Mouse (Mus musculus): ENCODE measurements around the gene Tmem200a.

Tmem200a gene

DNA sequence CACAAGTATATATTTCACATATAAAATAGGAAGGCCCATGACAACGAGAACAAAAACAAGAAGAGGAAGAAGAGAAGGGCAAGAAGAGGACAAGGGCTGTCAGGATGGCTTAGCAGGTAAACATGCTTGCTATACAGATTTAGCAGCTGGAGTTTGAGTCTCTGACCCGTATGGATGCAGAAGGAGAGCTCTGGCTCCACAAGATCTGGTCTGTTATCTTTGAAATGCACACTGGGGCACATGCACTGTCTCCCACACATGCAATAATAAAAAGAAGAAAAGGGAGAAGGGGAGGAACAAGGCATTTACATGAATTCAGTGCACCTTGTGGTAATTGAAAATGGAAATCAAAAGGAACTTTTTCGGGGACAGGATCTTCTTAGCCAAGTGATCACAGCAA, 60.1 kb downstream of the Tmem200a start:
- Histone ChIP-seq H3K36me3 (ENCODE audit: control insufficient read depth, insufficient read depth, low read length, poor library complexity, severe bottlenecking) (no peaks in the 10 kb centered on the region), H3K27me3 (ENCODE audit: control insufficient read depth, insufficient read depth, low read length, poor library complexity, severe bottlenecking) (no peaks in the 10 kb centered on the region)
- no peak for DNase-seq (ENCODE audit: low read depth, low spot score)

DNA sequence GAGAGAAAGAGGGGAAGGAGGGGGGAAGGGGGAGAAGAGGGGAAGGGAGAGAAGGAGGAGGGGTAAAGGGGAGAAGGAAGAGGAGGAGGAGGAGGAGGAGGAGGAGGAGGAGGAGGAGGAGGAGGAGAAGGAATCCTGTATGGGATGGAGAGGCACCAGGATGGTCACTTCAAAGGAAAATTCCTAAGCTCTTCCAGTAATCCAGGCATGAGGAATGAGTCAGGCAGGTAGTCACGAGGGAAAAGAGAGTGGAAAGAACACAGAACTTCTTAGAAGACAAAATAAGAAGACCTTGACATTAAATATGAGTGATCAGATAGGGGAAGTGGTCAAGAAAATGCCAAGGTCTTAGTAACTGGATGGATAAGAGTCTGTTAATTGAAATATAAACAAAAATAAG, 64.6 kb downstream of the Tmem200a start:
- H3K36me3 ChIP-seq (ENCODE audit: control insufficient read depth, insufficient read depth, low read length, poor library complexity, severe bottlenecking): no peaks in the 10 kb centered on the region
- DNase-seq (ENCODE audit: low read depth, low spot score): no peak
- no peaks in the 10 kb centered on the region for H3K27me3 ChIP-seq (ENCODE audit: control insufficient read depth, insufficient read depth, low read length, poor library complexity, severe bottlenecking)

DNA sequence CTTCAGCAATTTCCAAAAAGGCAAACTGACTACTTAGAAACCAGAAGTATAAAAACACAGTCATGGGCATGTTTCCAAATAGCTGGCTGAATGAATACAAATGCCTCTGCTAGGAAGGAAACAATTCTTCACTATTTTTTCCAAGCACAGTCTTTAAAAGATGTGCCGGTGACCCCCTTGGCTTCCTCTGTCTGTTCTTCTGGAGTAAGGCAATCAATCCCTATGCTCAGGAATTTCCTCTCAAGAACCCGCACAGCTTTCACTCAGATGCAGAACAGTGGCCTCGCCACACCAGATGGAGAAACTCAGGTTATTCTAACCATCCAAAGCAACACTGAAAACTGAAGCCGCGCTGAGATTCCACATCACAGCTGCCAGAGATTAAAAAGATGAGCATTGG, 69.9 kb downstream of the Tmem200a start:
- no peak for DNase-seq (ENCODE audit: low read depth, low spot score)
- H3K27me3 ChIP-seq (ENCODE audit: control insufficient read depth, insufficient read depth, low read length, poor library complexity, severe bottlenecking): no peaks in the 10 kb centered on the region
- H3K36me3 ChIP-seq (ENCODE audit: control insufficient read depth, insufficient read depth, low read length, poor library complexity, severe bottlenecking): no peaks in the 10 kb centered on the region

DNA sequence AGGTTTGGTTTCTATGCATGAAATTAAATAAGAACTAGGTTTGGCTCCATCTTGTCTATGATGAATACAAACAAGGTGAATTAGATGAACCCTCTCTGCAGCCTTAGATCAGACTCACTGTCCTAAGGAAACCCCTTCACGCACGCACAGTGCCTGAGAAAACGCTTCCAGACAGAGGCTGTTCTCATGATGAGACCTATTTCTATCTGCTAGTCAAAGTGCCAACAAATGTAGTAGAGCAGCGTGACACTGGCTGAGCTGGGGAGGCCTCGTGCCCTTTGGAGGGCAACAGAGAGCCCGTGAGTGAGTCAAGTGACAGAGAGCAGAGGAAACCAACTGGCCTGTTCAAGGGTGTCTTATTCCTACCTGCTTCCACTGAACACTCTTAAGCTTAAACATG, 73.4 kb downstream of the Tmem200a start:
- no peaks in the 10 kb centered on the region for H3K27me3 ChIP-seq (ENCODE audit: control insufficient read depth, insufficient read depth, low read length, poor library complexity, severe bottlenecking)
- no peaks in the 10 kb centered on the region for H3K36me3 ChIP-seq (ENCODE audit: control insufficient read depth, insufficient read depth, low read length, poor library complexity, severe bottlenecking)
- DNase-seq (ENCODE audit: low read depth, low spot score): no peak

DNA sequence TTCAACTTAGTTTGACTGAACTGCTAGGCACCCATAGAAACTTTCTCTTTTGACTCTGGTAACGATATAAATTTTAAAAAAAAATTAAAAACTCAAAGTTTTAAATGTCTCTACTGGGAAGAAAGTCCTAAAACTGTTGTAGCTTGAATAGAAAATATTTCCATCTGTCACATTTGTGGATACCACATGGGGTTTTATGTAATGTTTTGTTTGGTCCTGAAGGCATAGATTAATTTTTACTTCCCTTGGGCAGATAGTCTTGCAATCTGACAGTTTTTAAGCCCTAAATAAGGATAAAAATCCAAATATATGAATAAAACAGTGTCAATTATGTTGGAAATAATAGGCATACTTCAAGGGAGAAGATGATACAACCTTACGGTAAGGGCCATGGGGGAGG, 78.0 kb downstream of the Tmem200a start:
- no peaks in the 10 kb centered on the region for H3K27me3 ChIP-seq (ENCODE audit: control insufficient read depth, insufficient read depth, low read length, poor library complexity, severe bottlenecking)
- DNase-seq (ENCODE audit: low read depth, low spot score): no peak
- no peaks in the 10 kb centered on the region for H3K36me3 ChIP-seq (ENCODE audit: control insufficient read depth, insufficient read depth, low read length, poor library complexity, severe bottlenecking)

DNA sequence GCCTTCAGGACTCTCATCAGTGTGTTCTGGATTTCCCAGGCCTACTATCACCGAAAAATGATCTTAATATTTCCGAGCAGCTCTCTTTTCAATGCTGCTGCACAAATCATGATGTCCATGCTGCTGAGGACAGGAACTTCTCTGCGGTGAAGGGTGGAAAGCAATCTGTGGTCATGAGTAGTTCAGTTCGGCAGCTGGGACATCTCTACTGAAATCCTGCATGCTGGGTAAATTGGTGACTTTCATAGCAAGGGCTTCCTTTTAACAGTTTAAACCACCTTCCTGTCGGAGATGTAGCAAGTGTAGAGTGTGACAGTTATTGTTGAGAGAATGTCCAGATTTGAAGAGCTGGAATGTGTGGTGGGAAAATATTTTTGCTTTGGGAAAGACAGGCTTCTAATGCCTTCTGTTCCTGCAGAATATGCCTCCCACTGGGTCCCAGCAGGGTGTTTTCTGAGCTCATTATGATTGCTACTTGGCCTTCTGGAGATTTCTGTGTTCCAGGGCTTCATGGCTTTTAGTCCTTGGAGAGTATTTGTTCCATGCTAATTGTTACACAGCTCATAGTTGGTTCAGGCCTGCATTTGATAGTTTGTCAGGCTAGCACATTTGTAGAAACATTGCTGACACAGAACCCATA, 79.4 kb downstream of the Tmem200a start:
- DNase-seq (ENCODE audit: low read depth, low spot score): no peak
- Histone ChIP-seq H3K27me3 (ENCODE audit: control insufficient read depth, insufficient read depth, low read length, poor library complexity, severe bottlenecking) (no peaks in the 10 kb centered on the region), H3K36me3 (ENCODE audit: control insufficient read depth, insufficient read depth, low read length, poor library complexity, severe bottlenecking) (no peaks in the 10 kb centered on the region)

DNA sequence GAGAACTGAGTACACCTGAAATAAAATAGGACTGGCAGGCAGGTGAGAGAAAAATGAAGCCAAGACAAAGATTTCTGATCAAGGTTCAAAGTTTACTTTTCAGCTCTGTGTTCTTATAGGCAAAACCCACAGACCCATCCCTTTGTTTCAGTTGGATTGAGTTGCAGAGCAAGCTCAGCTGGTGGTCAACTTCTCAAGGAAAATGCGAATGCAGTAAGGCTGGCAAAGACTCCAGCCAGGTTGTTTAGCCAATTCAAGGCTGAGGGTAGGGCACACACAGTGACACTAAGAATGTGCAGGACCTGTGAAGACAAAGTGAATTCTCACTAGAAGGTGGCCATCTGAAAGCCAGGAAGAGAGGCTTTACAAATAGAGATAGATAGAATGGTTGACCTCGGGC, 94.8 kb downstream of the Tmem200a start:
- Histone ChIP-seq H3K27me3 (ENCODE audit: control insufficient read depth, insufficient read depth, low read length, poor library complexity, severe bottlenecking) (no peaks in the 10 kb centered on the region), H3K36me3 (ENCODE audit: control insufficient read depth, insufficient read depth, low read length, poor library complexity, severe bottlenecking) (no peaks in the 10 kb centered on the region)
- no peak for DNase-seq (ENCODE audit: low read depth, low spot score)

DNA sequence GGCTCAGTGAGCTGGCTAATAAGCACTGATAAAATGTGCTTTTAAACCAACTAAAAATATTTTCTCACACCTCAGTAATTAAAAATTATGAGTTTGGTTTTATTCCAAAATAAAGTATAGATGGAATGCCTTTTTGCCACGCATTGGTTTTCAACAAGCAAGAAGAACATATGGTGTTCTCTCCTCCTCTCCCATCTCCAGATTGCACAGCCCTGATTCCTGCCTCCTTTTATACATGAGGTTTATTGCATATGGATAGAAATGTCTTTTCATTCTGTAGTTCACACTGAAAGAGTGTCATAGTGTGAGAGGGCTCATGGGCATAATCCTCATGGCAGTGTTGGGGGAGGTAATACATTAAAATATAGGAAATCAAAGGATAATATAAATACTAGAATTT, 96.2 kb downstream of the Tmem200a start:
- no peak for DNase-seq (ENCODE audit: low read depth, low spot score)
- no peaks in the 10 kb centered on the region for H3K36me3 ChIP-seq (ENCODE audit: control insufficient read depth, insufficient read depth, low read length, poor library complexity, severe bottlenecking)
- no peaks in the 10 kb centered on the region for H3K27me3 ChIP-seq (ENCODE audit: control insufficient read depth, insufficient read depth, low read length, poor library complexity, severe bottlenecking)

DNA sequence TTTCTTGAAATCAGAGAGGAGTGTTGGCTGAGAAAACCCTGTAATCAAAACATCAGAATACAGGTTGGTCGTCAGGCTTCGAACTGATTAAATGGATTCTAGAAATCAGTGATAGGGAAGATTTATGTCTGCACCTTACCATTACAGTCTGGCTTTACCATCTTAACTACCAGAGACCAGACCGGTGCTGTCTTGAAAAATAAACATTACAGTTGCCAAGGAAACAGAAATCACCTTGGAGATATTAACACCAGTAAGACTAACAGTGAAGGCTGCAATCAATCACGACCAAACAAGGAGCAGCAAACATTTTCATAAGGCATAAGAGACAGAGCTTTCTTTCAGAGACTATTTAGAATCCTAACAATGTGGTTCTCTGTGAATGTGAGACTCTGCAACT, 116.0 kb downstream of the Tmem200a start:
- Histone ChIP-seq H3K36me3 (ENCODE audit: control insufficient read depth, insufficient read depth, low read length, poor library complexity, severe bottlenecking) (no peaks in the 10 kb centered on the region), H3K27me3 (ENCODE audit: control insufficient read depth, insufficient read depth, low read length, poor library complexity, severe bottlenecking) (no peaks in the 10 kb centered on the region)
- DNase-seq (ENCODE audit: low read depth, low spot score): no peak

DNA sequence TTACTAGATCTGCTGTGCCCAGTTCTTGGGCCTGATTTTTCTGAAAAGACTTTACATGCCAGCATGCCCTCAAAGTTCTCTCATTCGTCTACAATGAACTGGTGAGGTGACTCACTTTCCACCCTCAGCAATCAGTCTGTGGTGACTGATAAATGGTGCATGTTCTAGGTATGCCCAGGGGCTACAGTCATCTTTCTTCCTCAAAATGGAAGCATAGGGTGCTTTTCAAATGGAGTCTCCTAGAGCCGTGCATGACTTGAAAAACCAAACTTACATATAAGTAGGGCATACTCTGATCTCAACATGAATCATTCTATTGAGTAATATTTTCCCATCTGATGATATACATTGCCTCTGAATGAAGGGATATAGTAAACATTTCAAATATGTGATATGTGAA, 117.8 kb downstream of the Tmem200a start:
- DNase-seq (ENCODE audit: low read depth, low spot score): no peak
- H3K27me3 ChIP-seq (ENCODE audit: control insufficient read depth, insufficient read depth, low read length, poor library complexity, severe bottlenecking): no peaks in the 10 kb centered on the region
- no peaks in the 10 kb centered on the region for H3K36me3 ChIP-seq (ENCODE audit: control insufficient read depth, insufficient read depth, low read length, poor library complexity, severe bottlenecking)

DNA sequence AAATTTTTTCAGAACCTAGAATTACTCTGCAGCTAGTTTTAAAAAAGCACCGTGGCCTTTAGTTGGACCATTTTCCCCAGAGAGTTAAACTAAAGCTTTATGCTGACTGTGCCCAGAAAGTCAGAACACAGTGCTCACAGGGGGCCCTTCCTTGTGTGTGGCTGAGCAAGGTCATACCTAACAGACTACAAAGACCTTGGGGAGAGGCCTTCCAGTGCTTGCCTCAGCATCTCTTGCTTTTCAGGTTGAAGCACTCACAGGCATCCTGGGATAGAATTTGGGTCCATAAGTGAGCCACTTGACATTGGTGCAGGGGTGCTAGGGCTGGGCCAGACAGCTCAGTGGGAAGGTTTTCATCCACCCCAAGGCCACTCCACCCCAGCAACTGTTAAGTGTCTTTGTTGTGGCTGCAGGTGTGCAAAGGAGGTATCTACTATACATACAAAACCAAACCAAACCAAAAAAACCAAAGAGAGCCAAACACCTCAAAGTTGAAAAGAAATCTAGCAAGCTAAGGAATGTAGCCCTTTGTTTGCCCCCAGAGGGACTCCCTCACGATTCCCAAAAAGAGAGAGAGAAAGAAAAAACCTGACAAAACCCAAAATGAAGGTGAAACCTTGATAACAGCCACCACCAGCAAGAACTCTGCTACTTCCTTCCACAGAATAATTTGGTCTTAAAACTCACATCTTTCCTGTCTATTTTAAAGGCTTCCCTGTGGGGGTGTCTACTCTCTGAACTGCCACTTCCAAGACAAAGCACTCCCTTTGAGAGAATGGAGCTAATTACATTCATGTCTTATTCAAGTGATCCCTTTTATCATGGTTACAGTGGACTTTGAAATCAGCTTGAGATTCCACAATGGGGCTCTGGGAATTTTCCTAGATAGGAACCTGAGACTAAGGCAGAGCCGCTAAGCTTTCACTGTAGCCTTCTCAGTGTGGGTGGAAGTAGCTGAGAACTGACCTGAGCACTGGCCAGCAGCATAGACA, 119.8 kb downstream of the Tmem200a start:
- no peak for DNase-seq (ENCODE audit: low read depth, low spot score)
- H3K27me3 ChIP-seq (ENCODE audit: control insufficient read depth, insufficient read depth, low read length, poor library complexity, severe bottlenecking): no peaks in the 10 kb centered on the region
- H3K36me3 ChIP-seq (ENCODE audit: control insufficient read depth, insufficient read depth, low read length, poor library complexity, severe bottlenecking): no peaks in the 10 kb centered on the region

DNA sequence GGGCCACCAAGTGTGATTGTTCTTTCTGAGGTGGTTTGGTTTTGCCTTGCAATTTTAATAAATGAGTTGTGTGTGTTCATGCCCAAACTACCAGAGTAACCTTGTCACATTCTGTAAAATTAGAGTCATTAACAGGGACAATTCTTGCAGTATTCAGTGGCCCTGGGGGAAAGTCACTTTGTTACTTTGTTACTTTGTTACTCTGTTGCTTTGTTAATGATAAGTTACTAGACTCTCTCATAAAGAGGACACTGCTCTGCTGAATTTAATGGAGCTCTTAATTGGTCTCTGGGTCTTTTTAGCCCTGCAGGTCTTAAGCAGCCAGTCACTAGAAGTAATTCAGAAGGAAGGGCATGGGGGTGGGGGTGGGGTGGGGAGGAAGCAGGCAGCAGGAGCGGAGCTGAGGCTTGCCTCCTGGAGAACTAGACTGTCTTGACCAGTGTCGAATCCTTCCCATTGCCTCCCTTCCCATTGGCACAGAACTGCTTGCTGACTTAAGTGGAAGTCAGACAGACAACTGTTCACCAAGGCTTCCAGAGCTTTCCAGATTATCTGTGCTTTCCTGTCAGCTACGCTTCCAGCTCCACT, 124.1 kb downstream of the Tmem200a start:
- no peaks in the 10 kb centered on the region for H3K36me3 ChIP-seq (ENCODE audit: control insufficient read depth, insufficient read depth, low read length, poor library complexity, severe bottlenecking)
- H3K27me3 ChIP-seq (ENCODE audit: control insufficient read depth, insufficient read depth, low read length, poor library complexity, severe bottlenecking): no peaks in the 10 kb centered on the region
- no peak for DNase-seq (ENCODE audit: low read depth, low spot score)

DNA sequence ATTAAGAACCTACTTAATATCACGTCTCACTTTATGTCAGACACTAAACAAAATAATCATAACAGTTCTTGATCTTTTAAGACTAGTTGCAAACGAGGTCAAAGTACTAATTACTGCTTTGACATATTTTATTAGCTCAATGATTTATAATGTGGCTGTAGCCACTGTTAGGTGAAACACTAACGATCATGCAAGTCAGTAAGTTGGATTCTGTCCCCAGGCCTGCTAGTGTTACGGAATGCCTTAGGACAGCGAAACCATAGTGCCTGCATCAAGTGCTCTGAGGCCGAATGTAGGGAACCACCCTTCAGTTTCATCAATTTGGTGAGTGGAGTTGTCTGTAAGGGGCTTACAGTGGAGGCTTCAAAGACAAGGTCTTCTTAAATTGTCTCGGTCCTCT, 126.0 kb downstream of the Tmem200a start:
- H3K27me3 ChIP-seq (ENCODE audit: control insufficient read depth, insufficient read depth, low read length, poor library complexity, severe bottlenecking): no peaks in the 10 kb centered on the region
- no peak for DNase-seq (ENCODE audit: low read depth, low spot score)

DNA sequence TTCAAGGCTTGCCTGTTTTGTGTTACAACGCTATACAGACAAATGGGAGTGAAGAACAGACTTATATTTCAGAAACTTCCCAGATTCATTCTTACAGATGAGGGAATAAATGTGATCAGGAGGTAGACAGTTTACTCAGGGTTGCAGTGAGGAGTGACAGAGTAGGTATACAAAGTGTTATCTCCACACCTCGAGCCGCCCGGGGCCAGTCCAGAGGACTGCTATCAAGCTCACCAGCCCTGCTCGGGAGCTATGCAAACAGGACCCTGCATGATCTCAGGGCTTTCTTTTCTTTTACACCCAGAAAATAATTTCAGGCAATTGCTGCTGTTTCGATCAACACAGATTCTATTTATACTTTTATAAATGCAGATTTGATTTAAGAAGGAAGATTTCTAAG, 126.7 kb downstream of the Tmem200a start:
- no peak for DNase-seq (ENCODE audit: low read depth, low spot score)
- no peaks in the 10 kb centered on the region for H3K27me3 ChIP-seq (ENCODE audit: control insufficient read depth, insufficient read depth, low read length, poor library complexity, severe bottlenecking)
- H3K36me3 ChIP-seq (ENCODE audit: control insufficient read depth, insufficient read depth, low read length, poor library complexity, severe bottlenecking): no peaks in the 10 kb centered on the region

More for the DNA sequence above, 126.0 kb downstream of the Tmem200a start:
- H3K36me3 ChIP-seq (ENCODE audit: control insufficient read depth, insufficient read depth, low read length, poor library complexity, severe bottlenecking): no peaks in the 10 kb centered on the region

DNA sequence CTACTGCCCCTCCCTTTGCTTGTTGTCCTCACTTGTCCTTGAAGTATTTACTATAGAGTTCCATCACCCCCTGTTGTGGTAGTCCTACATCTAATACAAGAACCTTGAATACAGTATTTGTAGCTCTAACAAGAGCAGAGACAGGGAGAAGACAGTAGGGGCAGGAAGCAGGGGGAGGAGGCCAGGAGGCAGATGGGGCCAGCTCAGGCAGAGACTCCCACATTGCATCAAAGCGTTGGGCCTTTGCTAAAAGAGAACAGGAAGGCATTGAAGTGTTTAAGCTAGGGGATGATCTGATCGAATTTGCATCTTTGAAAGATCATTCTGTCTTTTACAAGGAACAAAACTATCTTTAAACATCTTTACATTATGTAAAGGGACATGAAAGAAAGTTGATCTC, 133.0 kb downstream of the Tmem200a start:
- DNase-seq (ENCODE audit: low read depth, low spot score): no peak
- H3K36me3 ChIP-seq (ENCODE audit: control insufficient read depth, insufficient read depth, low read length, poor library complexity, severe bottlenecking): no peaks in the 10 kb centered on the region
- H3K27me3 ChIP-seq (ENCODE audit: control insufficient read depth, insufficient read depth, low read length, poor library complexity, severe bottlenecking): no peaks in the 10 kb centered on the region
